Mouse (Mus musculus): ENCODE data around the gene 1700066M21Rik. TPM values are rescaled to one million over a fixed set of nuclear protein-coding genes. Genes with fewer than 3 reads are reported as not detected.
A peak's percentile ranks its signal among the peaks of the same experiment; 100 is the strongest.

1700066M21Rik gene
- polyA plus RNA-seq (2015; fragmentation: Nextera tagmentation; extraction: Ambion mirVana) = 6.8 and 7.7 TPM in 2 replicates

- peak within 1 kb of the TSS; percentile 88 for H3K4me2 ChIP-seq (ENCODE audit: low read depth, low read length)
- H3K9ac ChIP-seq (ENCODE audit: low read depth, low read length) = peak within 1 kb of the TSS; percentile 94
- H3K36me3 ChIP-seq (ENCODE audit: control insufficient read depth, insufficient read depth) = no peaks in the 10 kb centered on the region
- under 1% methylated on average over 80 of the region's 81 CpGs for WGBS (ENCODE audit: insufficient replicate concordance)
- H3K4me3 ChIP-seq (ENCODE audit: low read depth, low read length) = peak within 1 kb of the TSS; percentile 97
- peak; percentile 97 for ATAC-seq (ENCODE audit: low read depth)
- no peaks in the 10 kb centered on the region for H3K9me3 ChIP-seq (replicated peaks; ENCODE audit: control insufficient read depth, low read length)
- H3K27me3 ChIP-seq (ENCODE audit: control insufficient read depth, insufficient read depth, low read depth, low read length) = no peaks in the 10 kb centered on the region
- peaks cover 10% of the 10 kb centered on the region for H3K4me1 ChIP-seq (ENCODE audit: control insufficient read depth, low read depth, low read length)
- peak within 1 kb of the TSS; percentile 67 for H3K27ac ChIP-seq (ENCODE audit: low read length)
Measured at GRCm38 (mm10) chr1:57377376-57378341, at the start of gene 1700066M21Rik. Gene 1700066M21Rik (plus strand): TSS chr1:57377620.

GRCm38 (mm10) chr1:57329285-57330093 lies 47.9 kb upstream of the 1700066M21Rik start:
- Histone ChIP-seq H3K27me3 (ENCODE audit: control insufficient read depth, insufficient read depth, low read depth, low read length) (no peaks in the 10 kb centered on the region), H3K4me1 (ENCODE audit: control insufficient read depth, low read depth, low read length) (no peaks in the 10 kb centered on the region), H3K4me2 (ENCODE audit: low read depth, low read length) (no peak overlapping the region), H3K36me3 (ENCODE audit: control insufficient read depth, insufficient read depth) (no peaks in the 10 kb centered on the region), H3K27ac (ENCODE audit: low read length) (no peak overlapping the region), H3K9me3 (replicated peaks; ENCODE audit: control insufficient read depth, low read length) (no peaks in the 10 kb centered on the region), H3K9ac (ENCODE audit: low read depth, low read length) (no peak overlapping the region), H3K4me3 (ENCODE audit: low read depth, low read length) (no peak overlapping the region)
- ATAC-seq (ENCODE audit: low read depth) = no peak
- WGBS (ENCODE audit: insufficient replicate concordance) = 62% methylated on average over 5 of the region's 5 CpGs

DNA sequence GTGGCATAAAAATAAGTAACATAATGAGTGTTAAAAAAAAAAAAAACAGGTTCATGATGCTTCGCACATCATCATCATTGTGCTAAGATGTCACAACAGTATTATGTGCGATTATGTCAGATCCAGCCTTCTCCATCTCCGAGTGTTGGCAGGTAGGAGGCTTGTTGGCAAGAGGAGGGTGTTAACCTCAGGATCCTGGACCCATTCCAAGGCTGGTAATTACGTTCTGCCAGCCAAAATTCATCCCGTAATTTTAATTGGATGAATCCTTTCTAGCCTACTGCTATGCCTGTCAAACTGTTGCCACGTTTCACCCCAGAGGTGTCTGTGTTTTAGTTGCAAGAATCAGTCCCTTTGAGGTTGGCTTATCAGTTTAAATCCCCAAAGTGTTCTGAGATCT lies 47.2 kb upstream of the 1700066M21Rik start:
- 64% methylated on average over 6 of the region's 6 CpGs for WGBS (ENCODE audit: insufficient replicate concordance)
- no peak for ATAC-seq (ENCODE audit: low read depth)
- Histone ChIP-seq H3K9ac (ENCODE audit: low read depth, low read length) (no peak overlapping the region), H3K9me3 (replicated peaks; ENCODE audit: control insufficient read depth, low read length) (no peaks in the 10 kb centered on the region), H3K36me3 (ENCODE audit: control insufficient read depth, insufficient read depth) (no peaks in the 10 kb centered on the region), H3K27ac (ENCODE audit: low read length) (no peak overlapping the region), H3K4me2 (ENCODE audit: low read depth, low read length) (no peak overlapping the region), H3K4me1 (ENCODE audit: control insufficient read depth, low read depth, low read length) (no peaks in the 10 kb centered on the region), H3K4me3 (ENCODE audit: low read depth, low read length) (no peak overlapping the region), H3K27me3 (ENCODE audit: control insufficient read depth, insufficient read depth, low read depth, low read length) (no peaks in the 10 kb centered on the region)

- Histone ChIP-seq H3K9me3 (replicated peaks; ENCODE audit: control insufficient read depth, low read length) (no peaks in the 10 kb centered on the region), H3K27me3 (ENCODE audit: control insufficient read depth, insufficient read depth, low read depth, low read length) (no peaks in the 10 kb centered on the region), H3K4me1 (ENCODE audit: control insufficient read depth, low read depth, low read length) (no peaks in the 10 kb centered on the region), H3K4me2 (ENCODE audit: low read depth, low read length) (no peak overlapping the region), H3K36me3 (ENCODE audit: control insufficient read depth, insufficient read depth) (no peaks in the 10 kb centered on the region), H3K4me3 (ENCODE audit: low read depth, low read length) (no peak overlapping the region), H3K27ac (ENCODE audit: low read length) (no peak overlapping the region), H3K9ac (ENCODE audit: low read depth, low read length) (no peak overlapping the region)
- 28% methylated on average over 4 of the region's 4 CpGs for WGBS (ENCODE audit: insufficient replicate concordance)
- ATAC-seq (ENCODE audit: low read depth) = no peak
Measured at GRCm38 (mm10) chr1:57332040-57332439, 45.4 kb upstream of the 1700066M21Rik start.

DNA sequence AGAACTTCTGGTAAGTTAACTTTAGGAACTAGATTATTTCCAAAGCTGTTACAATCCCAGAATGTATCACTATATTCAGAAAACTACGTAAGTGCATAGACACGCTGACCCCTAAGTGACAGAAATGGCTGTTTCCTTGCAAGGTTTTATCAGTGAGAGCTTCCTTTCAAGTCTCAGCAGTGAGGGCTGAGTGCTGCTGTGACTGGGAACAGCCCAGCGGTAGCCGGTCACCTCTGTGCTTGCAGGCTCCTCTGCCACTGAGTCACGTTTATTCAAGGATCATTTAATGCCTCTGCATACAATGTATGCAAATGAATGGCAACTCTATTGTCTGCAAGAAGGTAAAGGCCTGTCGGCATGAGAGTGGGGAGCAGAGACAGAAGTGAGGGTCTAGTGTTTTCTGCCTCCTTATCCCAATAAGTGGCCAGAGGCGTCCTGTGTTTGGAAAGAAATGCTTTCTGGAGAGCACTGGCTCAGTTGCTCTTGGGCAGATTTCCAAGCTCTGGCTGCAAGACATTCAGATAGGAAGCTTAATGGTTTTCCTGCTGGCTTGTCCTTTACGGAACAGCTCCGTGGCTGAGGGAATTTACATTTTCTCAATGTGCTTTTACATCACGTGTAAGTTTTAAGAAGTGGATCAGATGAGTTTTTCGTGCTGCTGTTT lies 43.7 kb upstream of the 1700066M21Rik start:
- Histone ChIP-seq H3K9me3 (replicated peaks; ENCODE audit: control insufficient read depth, low read length) (no peaks in the 10 kb centered on the region), H3K9ac (ENCODE audit: low read depth, low read length) (no peak overlapping the region), H3K4me3 (ENCODE audit: low read depth, low read length) (no peak overlapping the region), H3K4me2 (ENCODE audit: low read depth, low read length) (no peak overlapping the region), H3K36me3 (ENCODE audit: control insufficient read depth, insufficient read depth) (no peaks in the 10 kb centered on the region), H3K4me1 (ENCODE audit: control insufficient read depth, low read depth, low read length) (no peaks in the 10 kb centered on the region), H3K27me3 (ENCODE audit: control insufficient read depth, insufficient read depth, low read depth, low read length) (no peaks in the 10 kb centered on the region), H3K27ac (ENCODE audit: low read length) (no peak overlapping the region)
- 28% methylated on average over 11 of the region's 11 CpGs for WGBS (ENCODE audit: insufficient replicate concordance)
- no peak for ATAC-seq (ENCODE audit: low read depth)

- ATAC-seq (ENCODE audit: low read depth) = no peak
Measured at GRCm38 (mm10) chr1:57335200-57335599, 42.2 kb upstream of the 1700066M21Rik start.

DNA sequence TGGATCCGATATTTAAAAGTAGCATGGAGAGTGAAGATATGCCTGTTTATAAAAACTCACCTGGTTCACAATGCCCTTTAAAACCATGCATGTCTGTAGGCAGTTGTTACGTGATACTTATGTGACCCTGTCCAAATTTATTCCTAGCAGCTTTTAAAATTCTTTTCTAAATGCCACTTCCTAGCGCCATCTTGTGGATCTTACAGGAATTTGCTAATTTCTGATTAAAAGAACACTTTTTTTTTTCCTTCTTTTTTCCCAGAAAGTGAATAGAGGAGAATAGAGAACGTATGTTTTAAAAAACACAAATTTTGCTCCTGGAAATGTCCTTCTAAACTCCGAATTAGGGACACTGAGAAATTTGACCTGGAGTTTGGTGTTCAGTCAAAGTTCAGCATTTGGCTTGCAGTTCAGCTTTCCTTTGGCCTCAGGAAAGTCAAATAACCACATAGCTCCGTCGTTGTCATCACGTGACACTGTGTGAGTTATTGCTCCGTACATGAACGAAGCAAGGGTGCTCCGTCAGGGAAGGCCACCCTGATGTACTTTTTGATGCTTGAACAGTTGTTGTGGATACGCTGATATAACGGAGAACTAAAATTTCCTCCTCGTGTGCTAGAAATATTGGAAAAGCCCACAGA lies 38.1 kb upstream of the 1700066M21Rik start:
- H3K4me1 ChIP-seq (ENCODE audit: control insufficient read depth, low read depth, low read length) = no peaks in the 10 kb centered on the region
- no peak overlapping the region for H3K27ac ChIP-seq (ENCODE audit: low read length)
- 35% methylated on average over 14 of the region's 14 CpGs for WGBS (ENCODE audit: insufficient replicate concordance)
- no peak for ATAC-seq (ENCODE audit: low read depth)
- no peak overlapping the region for H3K4me2 ChIP-seq (ENCODE audit: low read depth, low read length)
- no peak overlapping the region for H3K4me3 ChIP-seq (ENCODE audit: low read depth, low read length)
- H3K27me3 ChIP-seq (ENCODE audit: control insufficient read depth, insufficient read depth, low read depth, low read length) = no peaks in the 10 kb centered on the region
- no peak overlapping the region for H3K9ac ChIP-seq (ENCODE audit: low read depth, low read length)
- no peaks in the 10 kb centered on the region for H3K9me3 ChIP-seq (replicated peaks; ENCODE audit: control insufficient read depth, low read length)
- H3K36me3 ChIP-seq (ENCODE audit: control insufficient read depth, insufficient read depth) = no peaks in the 10 kb centered on the region

More at GRCm38 (mm10) chr1:57335200-57335599, 42.2 kb upstream of the 1700066M21Rik start:
- H3K9me3 ChIP-seq (replicated peaks; ENCODE audit: control insufficient read depth, low read length) = no peaks in the 10 kb centered on the region
- H3K4me3 ChIP-seq (ENCODE audit: low read depth, low read length) = no peak overlapping the region
- no peak overlapping the region for H3K9ac ChIP-seq (ENCODE audit: low read depth, low read length)
- H3K27ac ChIP-seq (ENCODE audit: low read length) = no peak overlapping the region
- H3K36me3 ChIP-seq (ENCODE audit: control insufficient read depth, insufficient read depth) = no peaks in the 10 kb centered on the region
- 51% methylated on average over 5 of the region's 5 CpGs for WGBS (ENCODE audit: insufficient replicate concordance)
- no peak overlapping the region for H3K4me2 ChIP-seq (ENCODE audit: low read depth, low read length)
- no peaks in the 10 kb centered on the region for H3K4me1 ChIP-seq (ENCODE audit: control insufficient read depth, low read depth, low read length)
- no peaks in the 10 kb centered on the region for H3K27me3 ChIP-seq (ENCODE audit: control insufficient read depth, insufficient read depth, low read depth, low read length)

DNA sequence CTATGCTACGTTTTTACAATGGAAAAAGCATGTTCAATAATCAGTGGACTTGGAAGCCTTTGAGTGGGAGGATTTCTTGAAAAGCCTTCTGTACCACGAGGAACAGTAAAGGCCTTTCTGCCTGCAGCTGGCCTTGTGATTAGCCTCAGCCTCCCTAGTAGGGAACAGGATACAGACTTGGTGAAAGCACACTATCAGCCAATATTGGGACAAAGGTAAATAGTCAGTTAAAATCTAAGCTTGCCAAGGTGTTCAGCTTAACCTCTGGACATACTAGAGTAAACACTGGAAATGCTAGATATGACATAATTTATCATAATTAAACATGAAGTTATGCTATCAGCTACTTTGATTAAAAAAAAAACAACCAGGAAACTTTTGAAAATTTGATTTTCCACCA lies 36.2 kb upstream of the 1700066M21Rik start:
- H3K9me3 ChIP-seq (replicated peaks; ENCODE audit: control insufficient read depth, low read length) = no peaks in the 10 kb centered on the region
- no peak for ATAC-seq (ENCODE audit: low read depth)
- H3K4me2 ChIP-seq (ENCODE audit: low read depth, low read length) = no peak overlapping the region

More for the DNA sequence above, 36.2 kb upstream of the 1700066M21Rik start:
- Histone ChIP-seq H3K36me3 (ENCODE audit: control insufficient read depth, insufficient read depth) (no peaks in the 10 kb centered on the region), H3K27me3 (ENCODE audit: control insufficient read depth, insufficient read depth, low read depth, low read length) (no peaks in the 10 kb centered on the region), H3K4me1 (ENCODE audit: control insufficient read depth, low read depth, low read length) (no peaks in the 10 kb centered on the region), H3K27ac (ENCODE audit: low read length) (no peak overlapping the region), H3K9ac (ENCODE audit: low read depth, low read length) (no peak overlapping the region), H3K4me3 (ENCODE audit: low read depth, low read length) (no peak overlapping the region)
- WGBS (ENCODE audit: insufficient replicate concordance) = 30% methylated on average over 2 of the region's 2 CpGs
